Mouse (Mus musculus) hindbrain, embryonic 11.5 days (tissue): ENCODE results near the gene Grb2. TPM values are rescaled to one million over a fixed set of nuclear protein-coding genes. Genes with fewer than 3 reads are reported as not detected.

Experiments
- ATAC-seq: fragments of 200-750 bp; cut with Nextera tagmentation; 2 replicates; pipeline ENCODE4 v1.8.0; 2017; ENCODE audit warnings: mild to moderate bottlenecking, moderate TSS enrichment, moderate library complexity; ENCODE audit not compliant: low FRiP score
- DNase-seq: peaks from one replicate; pipeline ENCODE4 v3.0.0-alpha.2; 2015; ENCODE audit warnings: low spot score
- H3K27ac ChIP-seq: fragments of 300-500 bp; sonication (generic); 2 replicates; pipeline ENCODE4 v1.5.1; 2014; ENCODE audit warnings: mild to moderate bottlenecking, low read depth, low read length
- H3K27me3 ChIP-seq: fragments of 300-500 bp; sonication (generic); 2 replicates; pipeline ENCODE4 v1.6.1; 2014; ENCODE audit warnings: mild to moderate bottlenecking, low read length, moderate library complexity, mixed read lengths; ENCODE audit not compliant: control insufficient read depth, insufficient read depth
- H3K36me3 ChIP-seq: fragments of 300-500 bp; sonication (generic); 2 replicates; pipeline ENCODE4 v1.6.1; 2014; ENCODE audit warnings: mild to moderate bottlenecking, low read length, moderate library complexity, mixed read lengths; ENCODE audit not compliant: control insufficient read depth, insufficient read depth
- H3K4me1 ChIP-seq: fragments of 300-500 bp; sonication (generic); replicated peaks from 2 replicates; pipeline ENCODE4 v1.6.1; 2014; ENCODE audit warnings: low read length, mixed read lengths; ENCODE audit not compliant: control insufficient read depth, insufficient read depth
- H3K4me2 ChIP-seq: fragments of 300-500 bp; sonication (generic); replicated peaks from 2 replicates; pipeline ENCODE4 v1.6.1; 2014; ENCODE audit warnings: mild to moderate bottlenecking, low read depth, low read length
- H3K4me3 ChIP-seq: fragments of 300-500 bp; sonication (generic); 2 replicates; pipeline ENCODE4 v1.5.1; 2014; ENCODE audit warnings: low read depth, low read length
- H3K9ac ChIP-seq: fragments of 300-500 bp; sonication (generic); 2 replicates; pipeline ENCODE4 v1.6.1; 2014; ENCODE audit warnings: low read depth, low read length
- H3K9me3 ChIP-seq: fragments of 300-500 bp; sonication (generic); 2 replicates; pipeline ENCODE4 v1.6.1; 2016; ENCODE audit warnings: low read length; ENCODE audit not compliant: control insufficient read depth
- WGBS: fragments of 180-500 bp; shearing (Covaris S2); extraction: QIAGEN DNeasy Blood & Tissue Kit; methylation state at CpG from one replicate; pipeline ENCODE4 v1.1.7; 2014; 5-methylcytosine and 5-hydroxymethylcytosine counted together
- polyA plus RNA-seq: library from polyadenylated mRNA; unstranded; fragments of >200 nt; fragmentation: Nextera tagmentation; extraction: Ambion mirVana; gene quantifications from 2 replicates; pipeline ENCODE4 v1.2.1, GENCODE M21; 2014

The Grb2 gene
- polyA plus RNA-seq, 1 experiment from 2014 or later: 79.2 TPM

- H3K4me1 ChIP-seq: no peaks in the 10 kb centered on the region
- H3K4me2 ChIP-seq: peak overlapping the region; percentile 74
- H3K9me3 ChIP-seq: no peaks in the 10 kb centered on the region
- H3K27me3 ChIP-seq: no peaks in the 10 kb centered on the region
- no peak overlapping the region for H3K27ac ChIP-seq
- ATAC-seq (no peak), DNase-seq (no peak)
- peak overlapping the region; percentile 60 for H3K9ac ChIP-seq
- 0 out of 2 replicates have a peak, but pooled peaks cover 2% of the 10 kb centered on the region for H3K36me3 ChIP-seq
- 56% methylated on average over 11 of the region's 11 CpGs for WGBS
- peak overlapping the region; percentile 60 for H3K4me3 ChIP-seq
Observed at GRCm38 (mm10) chr11:115626824-115627616, 81.4 kb downstream of the Grb2 start.

GRCm38 (mm10) chr11:115625877-115626276 lies 82.5 kb downstream of the Grb2 start:
- Histone ChIP-seq H3K4me3 (no peak overlapping the region), H3K4me2 (no peak overlapping the region), H3K27me3 (no peaks in the 10 kb centered on the region), H3K4me1 (no peaks in the 10 kb centered on the region), H3K27ac (no peak overlapping the region), H3K9ac (no peak overlapping the region), H3K9me3 (no peaks in the 10 kb centered on the region), H3K36me3 (0 out of 2 replicates have a peak, but pooled peaks cover 2% of the 10 kb centered on the region)
- DNase-seq: no peak
- WGBS: 85% methylated on average over 9 of the region's 9 CpGs
- no peak for ATAC-seq

GRCm38 (mm10) chr11:115623487-115624070 lies 84.8 kb downstream of the Grb2 start:
- Histone ChIP-seq H3K9me3 (no peaks in the 10 kb centered on the region), H3K4me2 (no peak overlapping the region), H3K36me3 (0 out of 2 replicates have a peak, but pooled peaks cover 2% of the 10 kb centered on the region), H3K27ac (no peak overlapping the region), H3K9ac (no peak overlapping the region), H3K27me3 (no peaks in the 10 kb centered on the region), H3K4me1 (no peaks in the 10 kb centered on the region), H3K4me3 (no peak overlapping the region)
- DNase-seq (no peak), ATAC-seq (no peak)
- 78% methylated on average over 9 of the region's 9 CpGs for WGBS

GRCm38 (mm10) chr11:115619949-115620348 lies 88.4 kb downstream of the Grb2 start:
- WGBS: 98% methylated on average over 7 of the region's 7 CpGs
- ATAC-seq (no peak), DNase-seq (no peak)
- Histone ChIP-seq H3K9me3 (no peaks in the 10 kb centered on the region), H3K4me3 (no peak overlapping the region), H3K27me3 (no peaks in the 10 kb centered on the region), H3K4me2 (no peak overlapping the region), H3K4me1 (no peaks in the 10 kb centered on the region), H3K9ac (no peak overlapping the region), H3K36me3 (0 out of 2 replicates have a peak, but pooled peaks cover 2% of the 10 kb centered on the region), H3K27ac (no peak overlapping the region)

GRCm38 (mm10) chr11:115618732-115619516 lies 89.5 kb downstream of the Grb2 start:
- Histone ChIP-seq H3K4me1 (no peaks in the 10 kb centered on the region), H3K27ac (no peak overlapping the region), H3K4me3 (no peak overlapping the region), H3K9me3 (no peaks in the 10 kb centered on the region), H3K9ac (no peak overlapping the region), H3K4me2 (no peak overlapping the region), H3K36me3 (0 out of 2 replicates have a peak, but pooled peaks cover 2% of the 10 kb centered on the region), H3K27me3 (no peaks in the 10 kb centered on the region)
- no peak for ATAC-seq
- 85% methylated on average over 16 of the region's 16 CpGs for WGBS
- DNase-seq: no peak

- H3K36me3 ChIP-seq: 0 out of 2 replicates have a peak, but pooled peaks cover 2% of the 10 kb centered on the region
- no peak overlapping the region for H3K4me2 ChIP-seq
- 88% methylated on average over 2 of the region's 2 CpGs for WGBS
- H3K27ac ChIP-seq: no peak overlapping the region
- no peak overlapping the region for H3K9ac ChIP-seq
- H3K4me1 ChIP-seq: no peaks in the 10 kb centered on the region
- DNase-seq (no peak), ATAC-seq (no peak)
- H3K9me3 ChIP-seq: no peaks in the 10 kb centered on the region
- no peaks in the 10 kb centered on the region for H3K27me3 ChIP-seq
- H3K4me3 ChIP-seq: no peak overlapping the region
Observed at GRCm38 (mm10) chr11:115618001-115618400, 90.4 kb downstream of the Grb2 start.

- Histone ChIP-seq H3K9ac (no peak overlapping the region), H3K4me1 (no peaks in the 10 kb centered on the region), H3K9me3 (no peaks in the 10 kb centered on the region), H3K27me3 (no peaks in the 10 kb centered on the region), H3K4me3 (no peak overlapping the region), H3K27ac (no peak overlapping the region), H3K4me2 (no peak overlapping the region), H3K36me3 (no peaks in the 10 kb centered on the region)
- no peak for ATAC-seq
- WGBS: 76% methylated on average over 6 of the region's 6 CpGs
- no peak for DNase-seq
Observed at GRCm38 (mm10) chr11:115616893-115617292, 91.5 kb downstream of the Grb2 start.

GRCm38 (mm10) chr11:115616371-115616770 lies 92.0 kb downstream of the Grb2 start:
- no peak overlapping the region for H3K4me3 ChIP-seq
- H3K9me3 ChIP-seq: no peaks in the 10 kb centered on the region
- H3K27me3 ChIP-seq: no peaks in the 10 kb centered on the region
- DNase-seq: no peak
- H3K36me3 ChIP-seq: no peaks in the 10 kb centered on the region
- no peak for ATAC-seq
- H3K9ac ChIP-seq: no peak overlapping the region
- H3K4me2 ChIP-seq: no peak overlapping the region
- H3K4me1 ChIP-seq: no peaks in the 10 kb centered on the region; the same call in 1 of the 2 replicates
- 89% methylated on average over 7 of the region's 7 CpGs for WGBS
- H3K27ac ChIP-seq: no peak overlapping the region
